Mouse (Mus musculus): ENCODE data around the gene Slc39a5.

DNA sequence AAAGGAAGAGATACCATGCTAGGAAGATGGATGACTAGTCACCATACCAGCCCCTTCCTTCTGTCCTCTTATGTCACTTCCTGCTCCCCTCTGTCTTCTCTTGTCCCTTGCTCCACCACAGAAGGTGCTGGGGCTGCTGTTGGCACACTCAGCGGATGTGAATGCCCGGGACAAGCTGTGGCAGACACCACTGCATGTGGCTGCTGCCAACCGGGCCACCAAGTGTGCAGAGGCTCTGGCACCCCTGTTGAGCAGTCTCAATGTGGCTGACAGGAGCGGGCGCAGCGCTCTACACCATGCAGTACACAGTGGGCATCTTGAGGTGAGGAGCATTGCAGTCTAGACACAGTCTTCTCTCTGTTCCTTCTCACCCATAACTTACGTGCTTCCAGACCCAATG is 21.8 kb downstream of the Slc39a5 start:
- TF ChIP-seq CTCF (IDR thresholded peaks at IDR 0.05; ENCODE audit: insufficient read depth, low read depth, low read length) (no peak), POLR2A (IDR thresholded peaks at IDR 0.05; ENCODE audit: insufficient read depth, low read depth, low read length) (no peak)
